Mouse (Mus musculus) thymus, postnatal 10 days (tissue): ENCODE results near the gene Rex1bd.
"Not testable (repeated sequence)": the region's sequence is repeated elsewhere in the genome, so short reads cannot be mapped to it uniquely, and the experiment has no call there.

ENCODE experiments used
- DNase-seq, 2 experiments: peaks; one replicate each; pipeline ENCODE4 v3.0.0; 2021; ENCODE audit warnings: low spot score in 2 of 2

Gene Rex1bd

GRCm38 (mm10) chr8:70529299-70529698, 22.7 kb upstream of the Rex1bd start:
- DNase-seq = no peak

- DNase-seq = no peak
Observed at GRCm38 (mm10) chr8:70528182-70528797, 21.7 kb upstream of the Rex1bd start.

GRCm38 (mm10) chr8:70527512-70528181, 21.1 kb upstream of the Rex1bd start, which contains the start of the genes Fkbp8 and Kxd1:
Gene Fkbp8, plus strand, starts transcription at chr8:70527724.
Gene Kxd1, minus strand, starts transcription at chr8:70527956.
- DNase-seq = peak; percentile 97 to 99

GRCm38 (mm10) chr8:70527111-70527511, 20.6 kb upstream of the Rex1bd start:
- DNase-seq = no peak

GRCm38 (mm10) chr8:70522592-70523403, 16.2 kb upstream of the Rex1bd start:
- DNase-seq = peak; percentile 93 to 97

- no peak for DNase-seq
Observed at GRCm38 (mm10) chr8:70519606-70520005, 13.1 kb upstream of the Rex1bd start.

GRCm38 (mm10) chr8:70519043-70519442, 12.5 kb upstream of the Rex1bd start:
- DNase-seq = no peak

- DNase-seq = no peak
Observed at GRCm38 (mm10) chr8:70517940-70518643, 11.5 kb upstream of the Rex1bd start.

GRCm38 (mm10) chr8:70513441-70513840, 6.9 kb upstream of the Rex1bd start:
- no peak for DNase-seq

- no peak for DNase-seq
Observed at GRCm38 (mm10) chr8:70512253-70512903, 5.8 kb upstream of the Rex1bd start.

- DNase-seq = no peak
Observed at GRCm38 (mm10) chr8:70511770-70512169, 5.2 kb upstream of the Rex1bd start.

- DNase-seq = not testable (repeated sequence)
Observed at GRCm38 (mm10) chr8:70511174-70511573, 4.6 kb upstream of the Rex1bd start.

- peak; percentile 96 to 97 for DNase-seq
Observed at GRCm38 (mm10) chr8:70510228-70510915, 3.8 kb upstream of the Rex1bd start, which contains the start of gene Uba52. Gene Uba52, minus strand, starts transcription at chr8:70510801.

- DNase-seq = no peak
Observed at GRCm38 (mm10) chr8:70509281-70509952, 2.9 kb upstream of the Rex1bd start.

- no peak for DNase-seq
Observed at GRCm38 (mm10) chr8:70507027-70507393, 458 bp upstream of the Rex1bd start.

- no peak for DNase-seq
Observed at GRCm38 (mm10) chr8:70505698-70506327, 739 bp downstream of the Rex1bd start.

- peak; percentile 70 to 90 for DNase-seq
Observed at GRCm38 (mm10) chr8:70504851-70505250, 1.7 kb downstream of the Rex1bd start.

- DNase-seq = no peak
Observed at GRCm38 (mm10) chr8:70504291-70504716, 2.2 kb downstream of the Rex1bd start.

- peak; percentile 47 to 72 for DNase-seq
Observed at GRCm38 (mm10) chr8:70503062-70503750, 3.3 kb downstream of the Rex1bd start.
